Mouse (Mus musculus): ENCODE measurements around the gene Ccpg1os. TPM values are rescaled to one million over a fixed set of nuclear protein-coding genes. Genes with fewer than 3 reads are reported as not detected.
A peak's percentile ranks its signal among the peaks of the same experiment; 100 is the strongest.

The Ccpg1os gene
- 16.2 and 16.4 TPM in 2 replicates for polyA plus RNA-seq (2015; fragmentation: Nextera tagmentation; extraction: Ambion mirVana)

GRCm38 (mm10) chr9:72985250-72986220 lies at the start of gene Ccpg1os, which contains the start of gene Ccpg1:
TSS of gene Ccpg1os (minus strand) at chr9:72985382.
TSS of gene Ccpg1 (plus strand) at chr9:72985429.
- peak within 1 kb of the TSS; percentile 81 for H3K4me3 ChIP-seq (ENCODE audit: low read length)
- H3K27ac ChIP-seq (ENCODE audit: low read length) = peak within 1 kb of the TSS; percentile 58
- peak; percentile 99 for ATAC-seq (replicated peaks; ENCODE audit: extremely low read depth, insufficient read depth, low FRiP score)
- H3K36me3 ChIP-seq (ENCODE audit: control insufficient read depth, insufficient read depth) = no peaks in the 10 kb centered on the region
- WGBS = under 1% methylated on average over 88 of the region's 88 CpGs
- H3K9ac ChIP-seq (ENCODE audit: low read length) = peak within 1 kb of the TSS; percentile 77
- no peaks in the 10 kb centered on the region for H3K9me3 ChIP-seq (replicated peaks; ENCODE audit: control insufficient read depth, low read length)
- H3K4me2 ChIP-seq (ENCODE audit: low read depth, low read length) = peak within 1 kb of the TSS; percentile 86
- peaks cover 9% of the 10 kb centered on the region for H3K4me1 ChIP-seq (ENCODE audit: control insufficient read depth, insufficient read depth, low read length)
- H3K27me3 ChIP-seq (ENCODE audit: control insufficient read depth, insufficient read depth, low read length) = no peaks in the 10 kb centered on the region

DNA sequence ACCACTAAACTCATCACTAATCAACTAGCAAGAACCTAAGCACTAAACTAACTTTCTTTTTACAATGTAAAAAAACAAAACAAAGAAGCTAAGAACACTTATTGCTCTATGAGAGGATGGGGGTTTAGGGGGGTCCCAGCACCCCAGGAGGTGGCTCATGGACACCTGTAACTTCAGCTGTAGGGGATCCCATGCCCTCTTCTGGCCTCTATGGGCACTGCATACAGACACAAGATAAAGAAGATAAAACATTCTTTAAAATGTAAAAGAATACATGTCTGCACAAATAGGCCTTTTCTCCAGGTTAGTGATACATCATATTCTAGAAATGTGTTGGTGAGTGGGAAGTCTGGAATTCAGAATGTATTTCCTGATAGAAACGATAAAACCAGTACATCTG lies 48.2 kb upstream of the Ccpg1os start:
- no peak for ATAC-seq (replicated peaks; ENCODE audit: extremely low read depth, insufficient read depth, low FRiP score)
- H3K27me3 ChIP-seq (ENCODE audit: control insufficient read depth, insufficient read depth, low read length) = no peaks in the 10 kb centered on the region
- peaks cover 15% of the 10 kb centered on the region for H3K36me3 ChIP-seq (ENCODE audit: control insufficient read depth, insufficient read depth)
- no peak overlapping the region for H3K4me3 ChIP-seq (ENCODE audit: low read length)
- H3K4me1 ChIP-seq (ENCODE audit: control insufficient read depth, insufficient read depth, low read length) = no peaks in the 10 kb centered on the region
- no peaks in the 10 kb centered on the region for H3K9me3 ChIP-seq (replicated peaks; ENCODE audit: control insufficient read depth, low read length)
- no peak overlapping the region for H3K4me2 ChIP-seq (ENCODE audit: low read depth, low read length)
- H3K27ac ChIP-seq (ENCODE audit: low read length) = no peak overlapping the region
- 98% methylated on average over 1 of the region's 1 CpGs for WGBS
- no peak overlapping the region for H3K9ac ChIP-seq (ENCODE audit: low read length)

- WGBS = 56% methylated on average over 4 of the region's 4 CpGs
- Histone ChIP-seq H3K4me3 (ENCODE audit: low read length) (no peak overlapping the region), H3K36me3 (ENCODE audit: control insufficient read depth, insufficient read depth) (peaks cover 15% of the 10 kb centered on the region), H3K9me3 (replicated peaks; ENCODE audit: control insufficient read depth, low read length) (no peaks in the 10 kb centered on the region), H3K27me3 (ENCODE audit: control insufficient read depth, insufficient read depth, low read length) (no peaks in the 10 kb centered on the region), H3K27ac (ENCODE audit: low read length) (no peak overlapping the region), H3K4me2 (ENCODE audit: low read depth, low read length) (no peak overlapping the region), H3K4me1 (ENCODE audit: control insufficient read depth, insufficient read depth, low read length) (no peaks in the 10 kb centered on the region), H3K9ac (ENCODE audit: low read length) (no peak overlapping the region)
- no peak for ATAC-seq (replicated peaks; ENCODE audit: extremely low read depth, insufficient read depth, low FRiP score)
Measured at GRCm38 (mm10) chr9:73031421-73031820, 46.2 kb upstream of the Ccpg1os start.

DNA sequence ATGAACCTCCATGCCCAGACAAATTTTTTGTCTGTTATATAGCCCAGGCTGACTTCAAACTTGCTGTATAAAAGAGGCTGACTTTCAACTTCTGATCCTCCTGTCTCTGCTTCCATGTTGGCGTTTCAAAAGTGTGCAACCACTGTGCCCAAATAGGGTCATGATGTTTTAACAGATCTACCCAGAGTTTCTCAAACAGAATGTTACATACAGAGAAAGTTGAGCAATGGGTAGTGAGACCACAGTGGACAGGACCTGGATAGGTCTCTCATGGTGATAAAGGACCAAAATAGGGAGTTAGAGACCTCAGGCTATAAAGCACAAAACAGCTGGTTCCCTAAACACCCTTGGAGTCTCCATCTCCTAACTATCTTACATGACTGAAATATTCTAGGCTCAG lies 45.3 kb upstream of the Ccpg1os start:
- Histone ChIP-seq H3K27ac (ENCODE audit: low read length) (no peak overlapping the region), H3K36me3 (ENCODE audit: control insufficient read depth, insufficient read depth) (peaks cover 15% of the 10 kb centered on the region), H3K9me3 (replicated peaks; ENCODE audit: control insufficient read depth, low read length) (no peaks in the 10 kb centered on the region), H3K27me3 (ENCODE audit: control insufficient read depth, insufficient read depth, low read length) (no peaks in the 10 kb centered on the region), H3K4me1 (ENCODE audit: control insufficient read depth, insufficient read depth, low read length) (no peaks in the 10 kb centered on the region), H3K4me2 (ENCODE audit: low read depth, low read length) (no peak overlapping the region), H3K4me3 (ENCODE audit: low read length) (no peak overlapping the region), H3K9ac (ENCODE audit: low read length) (no peak overlapping the region)
- 88% methylated on average over 1 of the region's 1 CpGs for WGBS
- ATAC-seq (replicated peaks; ENCODE audit: extremely low read depth, insufficient read depth, low FRiP score) = no peak

- peak overlapping the region; percentile 49 for H3K4me2 ChIP-seq (ENCODE audit: low read depth, low read length)
- H3K4me1 ChIP-seq (ENCODE audit: control insufficient read depth, insufficient read depth, low read length) = no peaks in the 10 kb centered on the region
- ATAC-seq (replicated peaks; ENCODE audit: extremely low read depth, insufficient read depth, low FRiP score) = peak; percentile 88
- peaks cover 10% of the 10 kb centered on the region for H3K36me3 ChIP-seq (ENCODE audit: control insufficient read depth, insufficient read depth)
- H3K9ac ChIP-seq (ENCODE audit: low read length) = peak overlapping the region; percentile 42
- H3K27ac ChIP-seq (ENCODE audit: low read length) = peak overlapping the region; percentile 68
- H3K4me3 ChIP-seq (ENCODE audit: low read length) = peak overlapping the region; percentile 5; the same call in 1 of the 2 replicates
- no peaks in the 10 kb centered on the region for H3K27me3 ChIP-seq (ENCODE audit: control insufficient read depth, insufficient read depth, low read length)
- 24% methylated on average over 16 of the region's 17 CpGs for WGBS
- no peaks in the 10 kb centered on the region for H3K9me3 ChIP-seq (replicated peaks; ENCODE audit: control insufficient read depth, low read length)
Measured at GRCm38 (mm10) chr9:73025818-73026636, 40.8 kb upstream of the Ccpg1os start.

GRCm38 (mm10) chr9:73020566-73021097 lies 35.5 kb upstream of the Ccpg1os start:
- H3K4me1 ChIP-seq (ENCODE audit: control insufficient read depth, insufficient read depth, low read length) = no peaks in the 10 kb centered on the region
- no peak overlapping the region for H3K4me2 ChIP-seq (ENCODE audit: low read depth, low read length)
- H3K36me3 ChIP-seq (ENCODE audit: control insufficient read depth, insufficient read depth) = peaks cover 13% of the 10 kb centered on the region
- H3K9ac ChIP-seq (ENCODE audit: low read length) = no peak overlapping the region
- H3K4me3 ChIP-seq (ENCODE audit: low read length) = no peak overlapping the region
- H3K27ac ChIP-seq (ENCODE audit: low read length) = no peak overlapping the region
- H3K27me3 ChIP-seq (ENCODE audit: control insufficient read depth, insufficient read depth, low read length) = no peaks in the 10 kb centered on the region
- 86% methylated on average over 5 of the region's 5 CpGs for WGBS
- ATAC-seq (replicated peaks; ENCODE audit: extremely low read depth, insufficient read depth, low FRiP score) = no peak
- no peaks in the 10 kb centered on the region for H3K9me3 ChIP-seq (replicated peaks; ENCODE audit: control insufficient read depth, low read length)

DNA sequence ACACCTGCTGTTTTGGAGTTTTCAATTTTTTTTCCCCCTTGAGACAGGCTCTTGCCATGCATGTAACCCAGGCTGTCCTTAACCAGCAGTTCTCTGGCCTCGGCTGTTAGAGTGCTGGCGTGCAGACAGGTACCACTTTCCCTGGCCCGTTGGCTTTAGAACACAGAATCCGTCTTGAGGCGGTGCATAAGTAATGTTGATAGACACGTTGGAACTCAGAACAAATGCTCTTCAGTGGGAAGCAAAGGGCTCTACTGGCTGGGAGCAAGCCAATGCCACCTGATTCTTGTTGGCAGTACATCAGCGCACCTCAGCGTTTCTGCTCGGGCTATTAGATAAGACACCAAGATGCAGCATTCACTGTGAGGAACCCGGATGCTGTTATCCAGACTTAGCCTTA lies 34.7 kb upstream of the Ccpg1os start:
- Histone ChIP-seq H3K27ac (ENCODE audit: low read length) (no peak overlapping the region), H3K4me2 (ENCODE audit: low read depth, low read length) (no peak overlapping the region), H3K36me3 (ENCODE audit: control insufficient read depth, insufficient read depth) (peaks cover 14% of the 10 kb centered on the region), H3K9me3 (replicated peaks; ENCODE audit: control insufficient read depth, low read length) (no peaks in the 10 kb centered on the region), H3K4me3 (ENCODE audit: low read length) (no peak overlapping the region), H3K4me1 (ENCODE audit: control insufficient read depth, insufficient read depth, low read length) (no peaks in the 10 kb centered on the region), H3K9ac (ENCODE audit: low read length) (no peak overlapping the region), H3K27me3 (ENCODE audit: control insufficient read depth, insufficient read depth, low read length) (no peaks in the 10 kb centered on the region)
- WGBS = 86% methylated on average over 10 of the region's 10 CpGs
- no peak for ATAC-seq (replicated peaks; ENCODE audit: extremely low read depth, insufficient read depth, low FRiP score)

DNA sequence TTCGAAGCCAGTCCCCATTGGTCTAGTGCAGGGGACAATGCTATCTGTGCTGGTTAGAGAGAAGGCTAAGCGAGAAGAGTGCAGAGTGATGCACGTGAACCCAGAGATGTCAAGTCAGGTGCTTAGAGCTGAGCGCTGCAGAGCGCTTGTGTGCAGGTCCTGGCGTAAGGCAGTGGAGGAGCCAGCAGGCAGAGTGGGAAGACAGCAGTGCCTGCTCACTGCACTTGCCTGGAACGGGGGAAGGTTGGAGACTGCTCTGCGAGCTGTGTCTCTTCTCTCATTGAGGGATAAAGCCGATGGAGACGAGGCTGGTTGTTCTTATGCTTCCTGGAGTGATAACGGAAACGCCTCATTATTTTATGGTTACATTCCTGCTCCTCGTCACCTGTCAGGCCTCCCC lies 29.5 kb upstream of the Ccpg1os start:
- Histone ChIP-seq H3K36me3 (ENCODE audit: control insufficient read depth, insufficient read depth) (peaks cover 31% of the 10 kb centered on the region), H3K9me3 (replicated peaks; ENCODE audit: control insufficient read depth, low read length) (no peaks in the 10 kb centered on the region), H3K27me3 (ENCODE audit: control insufficient read depth, insufficient read depth, low read length) (no peaks in the 10 kb centered on the region), H3K27ac (ENCODE audit: low read length) (no peak overlapping the region), H3K9ac (ENCODE audit: low read length) (no peak overlapping the region), H3K4me1 (ENCODE audit: control insufficient read depth, insufficient read depth, low read length) (no peaks in the 10 kb centered on the region), H3K4me2 (ENCODE audit: low read depth, low read length) (no peak overlapping the region), H3K4me3 (ENCODE audit: low read length) (no peak overlapping the region)
- 63% methylated on average over 13 of the region's 13 CpGs for WGBS
- ATAC-seq (replicated peaks; ENCODE audit: extremely low read depth, insufficient read depth, low FRiP score) = no peak

Measured in heart, embryonic 16.5 days (tissue).